Mouse (Mus musculus) cerebellum, postnatal 14 days (tissue): Measurements from ENCODE around the gene Pias3.
A peak's percentile ranks its signal among the peaks of the same experiment; 100 is the strongest.
"Not testable (repeated sequence)": the region's sequence is repeated elsewhere in the genome, so short reads cannot be mapped to it uniquely, and the experiment has no call there.

Experiments used
- DNase-seq, 2 experiments: peaks; one replicate each; pipeline ENCODE4 v3.0.0; 2021; ENCODE audit warnings: mixed read lengths in 2 of 2

Gene Pias3

DNA sequence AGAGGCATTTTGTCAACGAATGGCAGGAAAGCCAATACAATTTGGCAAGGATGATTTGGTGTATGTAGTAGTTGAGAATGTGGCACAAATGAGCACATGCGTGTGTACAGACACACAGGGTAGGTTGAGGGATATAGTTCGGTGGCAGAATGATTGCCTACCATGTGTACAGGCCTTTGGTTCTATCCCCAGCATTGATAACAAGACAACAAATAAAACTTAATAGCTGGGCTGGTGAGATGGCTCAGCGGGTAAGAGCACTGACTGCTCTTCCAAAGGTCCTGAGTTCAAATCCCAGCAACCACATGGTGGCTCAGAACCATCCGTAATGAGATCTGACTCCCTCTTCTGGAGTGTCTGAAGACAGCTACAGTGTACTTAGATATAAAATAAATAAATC is 10.1 kb upstream of the Pias3 start:
- not testable (repeated sequence) for DNase-seq

DNA sequence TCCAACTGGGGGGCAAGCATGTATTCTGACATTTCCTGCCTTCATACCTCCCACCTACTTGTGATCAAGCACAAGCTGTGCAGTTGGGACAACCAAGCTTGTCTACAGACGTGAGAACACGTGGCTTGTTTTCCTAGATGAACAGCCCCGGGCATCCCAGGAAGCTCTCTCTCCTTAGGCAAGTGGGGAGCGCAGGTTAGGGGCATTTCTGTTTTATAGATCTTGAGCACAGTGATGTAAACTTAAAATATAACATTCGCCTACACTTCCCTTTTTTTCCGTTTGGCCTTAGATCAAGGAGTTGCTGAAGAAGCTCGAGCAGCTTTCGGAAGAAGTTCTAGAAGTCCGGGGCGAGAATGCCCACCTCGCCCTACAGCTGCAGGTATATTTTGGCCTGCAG is 7.3 kb upstream of the Pias3 start:
- no peak for DNase-seq

DNA sequence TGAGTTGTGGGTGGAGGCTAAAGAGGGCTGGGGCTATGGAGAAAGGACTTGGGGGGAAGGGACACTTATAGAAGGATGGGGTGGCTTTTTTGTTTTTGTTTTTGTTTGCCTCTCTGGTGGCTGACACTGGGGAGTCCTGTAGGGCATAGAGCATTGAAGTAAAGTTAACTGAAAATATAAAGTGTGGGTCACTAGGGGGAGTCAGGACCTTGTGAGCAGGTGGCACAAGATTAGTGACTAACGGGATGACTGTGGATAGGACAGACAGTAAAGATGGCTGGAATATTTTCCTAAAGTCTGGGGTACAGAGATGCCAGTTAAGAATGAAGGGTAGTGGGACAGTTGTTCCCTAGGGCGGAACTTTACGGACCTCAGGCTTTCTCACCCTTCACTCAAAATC is 5.9 kb upstream of the Pias3 start:
- no peak for DNase-seq

DNA sequence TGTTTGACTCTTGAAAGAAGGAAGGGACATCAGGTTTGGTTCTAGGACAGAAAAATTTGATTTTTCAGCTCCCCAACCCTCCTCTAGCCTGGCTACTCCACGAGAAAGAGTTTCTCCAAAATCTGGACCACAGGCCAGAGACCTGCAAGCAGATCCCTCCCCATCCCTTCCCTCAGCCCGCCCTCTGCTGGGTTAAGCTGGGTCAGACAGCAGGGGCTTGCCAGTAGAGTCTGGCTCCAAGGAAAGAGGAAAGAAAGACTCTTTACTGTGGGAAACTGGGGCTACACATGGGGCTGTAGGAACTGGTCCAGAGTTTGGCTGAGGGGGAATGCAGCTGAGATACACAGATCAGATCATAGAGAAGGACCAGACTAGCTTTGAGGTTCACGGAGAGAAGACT is 3.7 kb upstream of the Pias3 start:
- DNase-seq, result peak in 1 of 2 experiments; percentile 70

DNA sequence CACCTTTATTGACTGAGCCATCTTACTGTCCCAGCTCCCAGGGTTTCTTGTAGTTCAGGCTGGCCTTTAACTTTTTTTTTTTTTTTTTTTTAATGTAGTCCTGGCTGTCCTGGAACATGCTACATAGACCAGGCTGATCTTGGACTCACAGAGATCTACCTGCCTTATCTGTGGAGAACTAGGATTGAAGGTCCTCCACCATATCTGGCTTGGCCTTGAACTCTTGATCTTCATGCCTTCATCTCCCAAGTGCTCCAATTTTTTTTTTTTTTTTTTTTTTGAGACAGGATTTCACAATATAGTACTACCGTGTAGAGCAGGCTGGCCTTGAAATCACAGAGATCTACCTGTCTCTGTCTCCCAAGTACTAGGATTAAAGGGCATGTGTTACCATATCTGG is 2.6 kb upstream of the Pias3 start:
- DNase-seq, result no peak

DNA sequence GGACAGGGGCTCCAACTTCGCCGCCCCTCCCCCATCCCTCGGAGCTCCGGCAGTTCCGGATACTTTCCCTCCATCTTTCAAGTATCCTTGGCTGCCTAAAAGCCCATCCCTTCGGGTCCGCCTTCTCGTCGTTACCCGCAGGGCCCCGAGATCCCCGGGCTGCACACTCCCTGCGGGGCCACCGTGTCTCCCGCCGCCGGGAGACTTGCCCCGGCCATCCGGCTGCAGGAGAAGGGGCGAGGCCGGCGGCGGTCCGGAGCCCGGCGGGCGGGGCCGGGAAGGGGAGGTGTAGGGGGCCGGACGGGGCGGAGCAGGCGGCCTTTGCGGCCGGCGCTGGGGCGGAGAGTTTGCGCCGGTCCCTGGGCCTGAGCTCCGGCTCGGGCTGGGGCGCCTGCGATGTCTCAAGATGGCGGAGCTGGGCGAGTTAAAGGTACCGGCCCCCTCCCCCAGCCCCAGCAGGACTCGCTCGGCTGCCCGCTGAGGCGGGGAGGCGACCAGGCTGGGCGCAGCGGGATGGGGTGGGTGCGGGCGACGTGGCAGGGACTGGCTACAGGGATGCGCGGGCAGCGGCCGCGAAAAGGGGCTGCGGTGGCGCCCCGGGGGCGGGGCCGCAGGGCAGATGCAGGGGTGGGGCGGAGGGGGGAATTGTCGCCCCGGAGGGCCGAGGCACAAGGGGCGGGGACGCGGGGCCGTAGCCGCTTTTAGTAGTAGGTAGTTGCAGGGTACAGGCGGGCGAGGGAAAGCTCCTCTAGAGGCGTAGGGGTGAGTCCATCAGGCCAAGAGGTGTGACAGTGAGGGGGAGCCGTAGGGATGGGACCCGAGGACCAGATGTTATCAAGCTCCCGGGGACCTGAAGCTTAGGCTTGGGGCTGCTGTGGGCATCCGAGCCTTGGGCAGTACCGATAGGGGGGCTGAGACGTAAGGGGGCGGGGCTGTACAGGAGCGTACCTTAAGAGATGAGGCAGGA is 865 bp downstream of the Pias3 start:
- DNase-seq, result peak; percentile 87 to 91

DNA sequence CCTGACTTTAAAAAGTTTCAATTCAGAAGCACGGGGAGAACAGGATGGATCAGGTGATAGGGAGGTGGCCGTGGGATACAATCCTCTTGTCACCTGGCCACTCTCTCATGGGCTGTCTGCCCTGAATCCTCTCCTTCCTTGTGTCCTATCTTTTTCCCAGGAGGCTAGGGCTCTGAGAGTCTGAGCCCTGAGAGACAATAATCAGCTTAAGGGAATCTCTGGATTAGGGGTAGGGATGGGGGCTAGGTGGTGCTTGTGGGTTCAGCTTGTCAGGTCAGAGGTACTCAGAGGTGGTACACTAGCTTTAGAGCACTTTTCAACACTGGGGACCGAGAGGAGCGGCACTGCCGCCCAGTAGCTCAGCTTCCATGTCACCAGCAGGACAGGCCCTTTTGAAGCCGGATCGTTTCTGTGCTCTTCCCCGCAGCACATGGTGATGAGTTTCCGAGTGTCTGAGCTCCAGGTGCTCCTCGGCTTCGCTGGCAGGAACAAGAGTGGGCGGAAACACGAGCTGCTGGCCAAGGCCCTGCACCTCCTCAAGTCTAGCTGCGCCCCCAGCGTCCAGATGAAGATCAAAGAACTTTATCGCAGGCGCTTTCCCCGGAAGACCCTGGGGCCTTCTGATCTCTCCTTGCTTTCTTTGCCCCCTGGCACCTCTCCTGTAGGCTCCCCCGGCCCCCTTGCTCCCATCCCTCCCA is 3.0 kb downstream of the Pias3 start:
- DNase-seq, result peak; percentile 42 to 55

DNA sequence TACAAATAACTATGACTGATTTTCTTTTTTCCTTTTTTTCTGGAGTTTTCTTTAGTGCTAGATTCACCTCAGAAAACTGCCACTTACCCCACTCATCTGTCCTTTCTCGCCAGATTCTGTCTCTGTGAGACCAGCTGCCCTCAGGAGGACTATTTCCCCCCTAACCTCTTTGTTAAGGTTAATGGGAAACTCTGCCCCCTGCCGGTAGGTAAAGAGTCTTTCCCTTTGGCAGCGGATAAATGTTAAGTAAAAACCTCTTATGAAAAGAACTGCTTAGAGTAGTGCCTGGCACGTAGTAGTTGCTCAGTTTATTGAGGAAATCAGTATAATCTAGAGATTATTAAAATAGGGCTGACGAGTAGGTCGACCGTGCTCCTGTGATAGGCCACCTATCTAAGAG is 4.2 kb downstream of the Pias3 start:
- DNase-seq, result peak in 1 of 2 experiments; percentile 69

DNA sequence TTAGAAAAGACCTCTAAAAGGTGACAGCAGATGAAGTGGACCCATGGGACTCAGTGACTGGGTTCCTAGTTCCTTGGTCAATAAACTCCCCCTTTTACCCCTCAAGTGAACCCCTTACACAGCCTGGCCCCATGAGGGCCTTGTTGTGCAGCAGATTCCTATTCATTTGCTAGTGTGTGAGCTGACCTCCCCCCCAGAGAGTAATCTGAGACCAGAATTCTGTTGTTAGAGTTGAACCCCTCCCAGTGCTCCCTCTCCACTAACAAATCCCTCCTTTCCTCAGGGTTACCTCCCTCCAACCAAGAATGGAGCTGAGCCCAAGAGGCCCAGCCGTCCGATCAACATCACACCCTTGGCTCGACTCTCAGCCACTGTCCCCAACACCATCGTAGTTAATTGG is 4.8 kb downstream of the Pias3 start:
- no peak for DNase-seq

DNA sequence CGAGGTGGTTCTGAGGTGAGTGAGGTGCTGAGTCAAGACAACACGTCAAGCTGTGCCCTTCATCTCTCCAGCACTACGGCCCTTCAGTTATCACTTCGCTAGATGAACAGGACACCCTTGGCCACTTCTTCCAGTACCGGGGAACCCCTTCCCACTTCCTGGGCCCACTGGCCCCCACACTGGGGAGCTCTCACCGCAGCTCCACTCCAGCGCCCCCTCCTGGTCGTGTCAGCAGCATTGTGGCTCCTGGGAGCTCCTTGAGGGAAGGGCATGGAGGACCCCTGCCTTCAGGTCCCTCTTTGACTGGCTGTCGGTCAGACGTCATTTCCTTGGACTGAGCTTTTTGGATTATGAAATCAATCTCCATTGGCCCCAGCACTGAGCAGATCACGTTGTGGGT is 8.6 kb downstream of the Pias3 start:
- peak in 1 of 2 experiments; percentile 61 for DNase-seq

DNA sequence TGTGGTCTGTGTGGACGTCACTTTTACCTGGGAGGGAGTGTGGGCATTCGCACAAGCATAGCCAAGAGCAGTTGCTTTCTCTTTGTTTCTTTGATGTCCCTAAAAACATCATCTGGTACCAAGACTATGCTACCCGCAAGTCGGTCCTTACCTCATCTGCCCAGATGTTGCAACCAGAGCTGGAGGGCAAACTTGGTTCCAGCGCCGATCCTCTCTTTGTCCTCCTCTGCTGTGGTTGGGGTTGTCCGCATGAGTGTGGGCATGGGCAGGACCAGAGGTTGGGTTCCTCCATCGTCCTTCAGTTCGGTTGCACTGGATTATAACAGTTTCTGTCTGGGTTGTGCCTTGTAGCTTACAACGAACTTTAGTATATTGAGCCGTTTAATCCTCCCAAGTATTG is 10.0 kb downstream of the Pias3 start:
- no peak for DNase-seq

DNA sequence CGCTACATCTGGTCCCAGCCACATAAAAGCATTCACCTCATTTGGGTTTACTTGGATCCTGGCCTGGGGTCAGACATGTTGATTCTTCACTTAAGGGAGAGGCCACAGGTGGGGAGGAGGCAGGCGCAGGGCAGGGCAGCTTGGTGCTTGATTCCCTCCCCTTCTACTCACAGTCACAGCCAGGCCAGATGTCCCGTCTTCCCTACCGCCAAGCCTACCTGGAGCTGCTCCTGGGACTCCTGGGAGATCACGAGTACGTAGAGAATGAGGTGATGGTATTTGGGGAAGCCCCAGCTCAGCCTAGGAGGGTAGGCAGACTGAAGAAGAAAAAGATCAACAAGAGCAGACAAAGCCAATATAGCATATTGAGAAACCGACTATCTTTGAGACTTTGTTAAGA is 10.8 kb downstream of the Pias3 start:
- no peak for DNase-seq

DNA sequence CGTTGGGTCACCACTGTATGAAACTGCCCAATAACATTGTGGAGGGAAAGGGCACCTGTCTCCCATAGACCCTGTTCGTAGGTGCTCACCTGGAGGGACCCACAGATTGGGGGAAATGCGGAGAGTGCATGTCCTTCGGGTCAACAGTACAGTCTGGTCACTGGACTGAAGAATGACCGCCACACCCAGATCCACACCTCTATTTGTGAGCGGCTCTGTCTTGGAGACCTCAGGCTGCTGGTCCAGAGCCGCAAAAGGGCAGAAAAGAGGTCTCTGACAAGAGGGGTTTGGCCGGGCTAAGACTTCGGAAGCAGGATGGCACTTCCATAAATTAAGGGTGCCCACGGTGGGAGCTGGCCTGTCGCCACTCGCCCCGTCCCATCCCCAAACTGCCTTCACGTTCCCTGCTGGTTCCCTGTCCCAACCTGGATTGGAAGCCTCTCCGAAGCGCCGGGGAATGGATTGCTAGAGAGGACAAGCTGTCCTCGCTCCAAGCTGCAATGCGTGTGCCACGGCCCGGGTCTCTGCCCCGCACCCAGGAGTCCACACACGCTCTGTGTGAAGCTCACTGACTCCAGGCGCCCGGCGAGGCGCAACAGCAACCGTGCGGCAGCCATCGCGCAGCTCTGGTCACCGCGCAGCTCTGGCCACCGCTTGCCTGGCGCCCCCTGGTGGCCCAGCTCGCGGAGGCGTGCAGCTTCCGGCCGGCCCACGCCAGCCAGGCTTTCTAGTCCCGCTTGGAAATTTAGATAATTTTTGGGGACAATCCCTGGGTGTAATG is 11.9 kb downstream of the Pias3 start, which contains the start of gene Nudt17:
Nudt17 (minus strand) TSS at position 660 of the 781 bp plus-strand sequence.
- peak; percentile 93 to 94 for DNase-seq

DNA sequence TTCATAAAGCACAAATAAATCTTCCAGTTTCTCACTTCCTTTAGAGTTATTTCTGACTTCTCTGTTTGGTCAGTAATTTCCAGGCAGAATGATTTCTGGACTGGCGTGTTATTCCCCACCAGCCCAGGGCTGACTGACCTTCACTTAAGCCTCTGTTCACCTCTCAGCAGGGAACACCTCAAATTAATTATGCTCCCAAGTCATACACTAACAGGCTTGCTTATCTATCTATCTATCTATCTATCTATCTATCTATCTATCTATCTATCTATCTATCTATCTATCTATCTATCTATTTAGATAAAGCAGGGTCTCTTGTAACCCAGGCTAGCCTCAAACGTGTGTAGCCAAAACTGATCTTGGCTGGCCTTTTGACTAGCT is 12.5 kb downstream of the Pias3 start:
- DNase-seq, result no peak

DNA sequence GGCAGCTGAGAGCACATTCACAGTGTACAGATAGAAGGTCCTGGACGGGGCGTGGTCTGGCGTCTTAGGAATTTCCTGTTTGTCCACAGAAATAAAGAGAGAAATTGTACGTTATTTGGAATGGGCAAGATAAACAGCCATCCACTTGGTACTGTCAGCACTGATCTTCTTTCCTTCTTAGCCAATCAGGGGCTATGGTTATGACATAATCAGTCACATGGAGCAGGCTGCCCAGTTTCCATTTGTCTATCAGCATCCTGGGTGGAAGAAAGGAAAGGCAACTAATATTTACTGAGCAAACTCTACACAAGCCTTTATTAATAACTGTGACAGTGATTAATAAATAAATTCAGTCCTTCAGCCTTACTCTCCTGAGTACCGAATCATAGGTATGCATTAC is 18.1 kb downstream of the Pias3 start:
- no peak for DNase-seq

DNA sequence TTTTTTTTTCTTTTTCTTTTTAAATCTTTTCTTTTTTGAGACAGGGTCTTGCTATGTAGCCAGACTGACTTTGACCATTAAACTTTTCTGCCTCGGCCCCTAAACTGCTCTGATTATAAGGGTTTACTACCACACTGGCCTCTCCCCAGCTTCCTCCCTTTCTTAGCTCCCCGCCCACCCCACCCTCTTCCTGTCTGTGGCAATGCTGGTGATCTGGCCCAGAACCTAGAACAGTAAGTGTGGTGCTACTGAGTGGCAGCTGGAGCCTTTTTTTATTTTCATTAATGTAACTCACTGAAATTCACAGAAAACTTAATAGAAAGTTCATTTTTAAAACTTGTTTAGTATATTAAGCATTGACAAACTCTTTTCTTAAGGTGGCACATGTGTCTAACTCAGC is 19.7 kb downstream of the Pias3 start:
- DNase-seq, result no peak

DNA sequence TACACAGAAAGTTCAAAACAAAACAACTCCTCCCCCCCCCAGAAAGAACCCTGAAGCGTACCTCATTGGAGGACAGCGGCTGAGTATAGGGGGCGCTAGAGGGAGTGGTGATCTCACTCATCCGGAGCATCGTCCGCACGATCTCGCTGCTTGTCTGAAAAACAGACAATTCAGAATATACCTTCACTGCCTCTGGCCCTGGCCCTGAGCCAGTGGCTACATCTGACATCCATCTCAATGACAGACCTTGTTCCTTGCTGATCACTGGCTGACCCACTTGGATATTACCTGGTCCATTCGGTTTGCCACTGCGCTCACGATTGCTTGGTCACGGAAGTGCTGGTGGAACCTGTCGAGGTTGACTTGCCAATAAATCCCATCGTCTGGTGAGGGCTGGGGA is 23.0 kb downstream of the Pias3 start:
- peak; percentile 83 to 92 for DNase-seq

DNA sequence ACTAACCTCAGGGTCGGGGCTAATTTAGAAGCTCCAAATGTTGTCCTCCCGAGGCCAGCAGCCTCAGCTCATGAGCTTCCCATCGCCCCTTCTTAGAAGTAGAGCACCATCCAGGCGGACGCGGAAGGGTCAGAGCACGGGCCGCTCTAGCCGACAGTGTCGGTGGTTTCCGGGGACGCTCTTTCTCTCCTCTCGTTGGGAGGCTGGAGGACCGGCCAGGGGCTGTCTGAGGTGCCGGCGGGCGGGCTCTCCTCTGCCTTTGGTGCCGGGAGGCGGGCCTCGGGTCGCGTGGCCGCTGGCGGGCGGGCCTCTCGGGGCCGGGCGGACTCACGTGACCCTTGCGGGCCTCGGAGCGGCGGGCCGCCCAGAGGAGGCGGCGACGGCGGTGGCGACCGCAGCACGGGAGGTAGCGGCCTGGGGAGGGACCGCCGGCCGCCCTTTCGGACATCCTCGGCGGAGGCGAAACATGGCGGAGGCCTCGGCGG is 31.2 kb downstream of the Pias3 start, which contains the start of the genes Polr3c and Rnf115:
Polr3c (minus strand) TSS at position 286 of the 485 bp plus-strand sequence.
Rnf115 (plus strand) TSS at position 322 of the 485 bp plus-strand sequence.
- peak; percentile 93 to 96 for DNase-seq

DNA sequence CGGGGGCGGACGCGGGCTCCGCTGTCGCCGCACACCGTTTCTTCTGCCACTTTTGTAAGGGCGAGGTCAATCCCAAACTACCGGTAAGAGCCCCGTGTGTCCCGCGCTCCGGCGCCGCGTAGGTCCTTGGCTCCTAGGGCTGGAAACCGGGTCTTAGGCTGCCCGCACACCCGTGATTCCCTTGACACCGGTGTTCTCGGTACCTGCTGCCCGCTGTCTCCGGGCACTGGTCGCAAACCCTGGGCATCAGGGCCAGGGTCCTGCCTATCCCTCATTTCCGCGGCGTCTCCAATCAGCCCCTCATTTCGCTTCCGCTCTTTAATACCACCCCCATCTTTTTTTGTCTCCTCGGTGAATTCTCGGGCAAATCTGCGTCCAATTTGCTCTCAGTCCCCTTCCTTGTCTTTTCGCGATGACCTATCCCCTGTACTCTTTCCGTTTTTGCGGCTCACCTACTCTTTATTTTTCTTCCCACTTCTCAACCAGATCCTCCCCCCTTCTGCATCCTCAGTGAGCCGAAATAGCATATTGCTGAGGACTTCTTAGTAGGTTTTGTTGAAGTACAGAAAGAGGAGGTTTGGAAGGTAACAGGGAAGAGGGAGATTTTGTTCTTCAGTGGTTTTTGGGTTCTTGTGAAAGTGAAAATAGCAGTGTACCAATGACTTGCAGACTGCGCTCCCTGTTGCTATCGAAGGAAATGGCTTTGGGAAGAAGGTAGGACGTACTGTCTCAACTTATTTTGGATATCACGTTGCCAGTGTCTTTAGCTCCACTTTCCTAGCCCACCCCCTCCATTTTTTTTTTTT is 31.8 kb downstream of the Pias3 start:
- no peak for DNase-seq

DNA sequence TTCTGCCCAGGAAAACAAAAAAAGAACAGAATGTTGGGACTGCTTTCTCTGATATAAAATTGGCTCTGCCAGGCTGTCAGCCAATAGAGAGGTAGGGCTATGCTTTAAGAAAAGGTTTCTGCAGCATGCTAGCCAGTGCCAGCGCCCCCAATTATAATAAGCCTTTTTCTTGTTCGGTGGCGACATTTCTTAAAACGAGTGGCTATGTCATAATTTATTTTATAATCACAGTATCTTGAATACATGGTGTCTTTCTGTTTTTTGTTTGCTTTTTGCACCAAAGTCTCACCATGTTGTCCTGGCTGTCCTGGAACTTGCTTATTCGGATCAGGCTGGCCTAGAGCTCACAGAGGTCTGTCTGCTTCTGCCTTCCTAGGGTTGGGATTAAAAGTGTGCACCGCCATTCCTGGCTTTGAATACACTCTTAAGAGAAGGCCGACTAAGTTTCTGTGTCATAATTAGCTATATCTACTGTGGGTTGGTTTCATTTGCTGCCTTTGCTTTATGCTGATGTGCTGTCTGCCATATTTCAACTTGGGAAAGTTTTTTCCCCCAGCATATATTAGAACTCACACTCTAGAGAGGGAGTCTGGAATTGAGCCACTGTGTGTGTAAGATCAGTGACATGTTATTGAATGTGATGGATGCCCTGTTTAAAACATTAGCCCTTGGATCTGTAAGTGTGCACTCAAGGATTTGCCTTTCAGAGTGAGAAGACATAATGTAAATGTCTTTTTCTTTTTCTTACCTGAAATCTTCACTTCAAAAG is 32.6 kb downstream of the Pias3 start:
- DNase-seq, result no peak

DNA sequence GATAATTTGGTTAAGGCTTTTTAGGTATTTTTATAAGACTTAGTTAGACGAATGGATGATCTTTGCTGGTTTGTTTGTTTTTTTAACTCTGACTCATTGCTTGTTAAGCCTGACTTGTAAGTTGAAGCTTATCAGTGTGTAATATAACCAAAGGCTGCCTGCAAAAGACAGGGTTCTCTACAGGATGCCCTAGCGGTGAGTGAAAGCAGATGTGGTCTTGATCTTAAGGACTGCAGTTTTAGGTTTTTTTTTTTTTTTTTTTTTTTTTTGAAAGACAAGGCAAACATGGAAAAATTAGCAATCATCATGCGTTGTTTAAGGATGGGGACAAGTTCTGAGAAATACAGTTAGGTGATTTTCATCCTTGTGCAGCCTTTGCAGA is 33.2 kb downstream of the Pias3 start:
- no peak for DNase-seq
